Mouse (Mus musculus) E14TG2a.4 (cell line): ENCODE measurements around the gene Armc9.

Experiments used
- CTCF ChIP-seq: conservative IDR thresholded peaks from 2 replicates; pipeline ENCODE4 v1.5.1; 2014; ENCODE audit warnings: low read length
- NANOG ChIP-seq: IDR thresholded peaks from 2 replicates; pipeline ENCODE4 v1.6.1; 2014; ENCODE audit warnings: borderline replicate concordance, low read length, mixed read lengths

DNA sequence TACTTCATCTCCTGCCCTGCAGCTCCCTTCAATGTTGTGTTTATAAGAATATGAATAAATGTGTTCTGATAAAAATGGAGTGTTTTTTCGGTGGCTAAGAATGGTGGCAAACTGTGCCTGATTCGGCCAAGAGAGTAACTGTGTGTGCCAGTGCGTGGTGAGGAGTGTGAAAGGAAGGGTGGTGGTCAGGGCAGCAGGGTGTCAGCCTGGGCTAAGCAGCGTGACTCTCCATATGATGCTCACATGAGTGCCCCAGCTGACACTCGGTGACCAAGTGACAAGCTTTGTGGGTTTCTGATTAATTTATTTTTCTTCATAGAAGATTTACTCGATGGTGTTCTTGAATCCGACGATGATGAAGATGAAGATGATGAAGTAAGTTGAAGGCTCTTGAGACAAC is 58.2 kb downstream of the Armc9 start:
- TF ChIP-seq CTCF (no peak), NANOG (no peak)
